Mouse (Mus musculus): Measurements from ENCODE around the gene Abcc8.

DNA sequence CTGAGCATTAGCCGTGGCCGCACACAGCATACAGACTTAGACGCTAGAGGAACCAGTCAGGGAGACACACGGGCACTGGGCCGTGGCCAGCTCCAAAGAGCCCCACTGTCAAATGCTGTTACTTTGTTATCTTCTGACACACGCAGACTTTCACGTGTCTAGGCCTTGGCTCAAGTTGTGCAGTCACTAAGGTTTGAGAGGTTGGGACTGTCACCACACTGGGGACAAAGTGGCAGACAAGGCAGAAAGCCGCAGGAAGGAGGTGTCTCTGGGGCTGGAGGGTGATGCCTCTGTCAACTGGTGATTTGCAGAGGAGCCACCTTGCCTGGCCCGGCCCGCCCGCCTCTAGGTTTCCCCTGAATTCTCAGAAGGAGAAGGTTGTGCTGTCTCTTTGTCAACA, 54.5 kb downstream of the Abcc8 start:
- TF ChIP-seq CTCF (IDR thresholded peaks at IDR 0.05; ENCODE audit: low read depth) = no peak
- no peak for TF ChIP-seq EP300 (IDR thresholded peaks at IDR 0.05; ENCODE audit: low read depth)
